Mouse (Mus musculus): ENCODE results near the gene Alox5ap.

Gene Alox5ap

GRCm38 (mm10) chr5:149312884-149313652, 48.5 kb downstream of the Alox5ap start:
- intact Hi-C loops (cut with DNase I) = no loop called here

GRCm38 (mm10) chr5:149314514-149315081, 50.0 kb downstream of the Alox5ap start:
- intact Hi-C loops (cut with DNase I) = no loop called here

DNA sequence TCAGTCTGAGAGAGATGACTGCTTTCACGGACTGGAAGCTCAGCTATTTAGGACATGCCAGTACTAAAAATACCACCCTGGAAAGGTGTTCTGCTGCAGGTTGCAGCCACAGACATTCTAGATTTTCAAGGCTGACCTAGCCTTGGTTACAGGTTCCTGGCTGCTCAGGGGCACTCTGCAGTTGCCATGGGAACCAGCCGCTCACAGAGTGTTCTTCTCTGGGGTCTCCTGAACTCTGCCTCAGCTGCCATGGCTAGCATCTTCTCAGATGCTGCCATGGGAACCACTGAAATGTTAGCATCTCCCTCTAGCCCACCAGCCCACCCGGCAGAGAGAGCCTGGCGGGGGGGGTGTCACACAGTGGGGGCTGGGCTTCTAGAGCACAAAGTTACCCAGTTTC, 52.4 kb downstream of the Alox5ap start:
- intact Hi-C loops (cut with DNase I) = no loop called here

DNA sequence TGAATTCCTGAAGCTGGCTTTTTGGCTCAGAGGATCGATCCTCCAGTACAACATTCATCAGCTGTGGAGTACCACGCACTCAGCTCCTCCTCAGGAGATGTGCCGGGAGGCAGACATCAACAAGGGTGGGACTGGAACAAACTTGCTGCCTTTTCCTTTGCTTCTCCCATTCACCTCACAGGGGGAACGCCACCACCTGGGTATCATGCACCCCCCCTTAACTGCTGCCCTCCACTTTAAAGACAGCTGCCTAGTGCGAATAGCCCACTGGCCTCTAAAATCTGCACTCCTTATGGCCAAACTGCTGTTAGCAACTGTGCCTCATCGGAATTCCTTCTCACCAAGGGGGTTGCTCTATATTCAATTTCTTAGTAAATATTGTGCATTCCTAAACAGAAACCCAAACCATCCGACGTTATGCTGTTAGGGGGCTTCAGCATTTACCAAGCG, 55.3 kb downstream of the Alox5ap start:
- intact Hi-C loops (cut with DNase I) = no loop called here

- intact Hi-C loops (cut with DNase I) = no loop called here
These were observed 56.2 kb downstream of the Alox5ap start for GRCm38 (mm10) chr5:149320534-149321482.

DNA sequence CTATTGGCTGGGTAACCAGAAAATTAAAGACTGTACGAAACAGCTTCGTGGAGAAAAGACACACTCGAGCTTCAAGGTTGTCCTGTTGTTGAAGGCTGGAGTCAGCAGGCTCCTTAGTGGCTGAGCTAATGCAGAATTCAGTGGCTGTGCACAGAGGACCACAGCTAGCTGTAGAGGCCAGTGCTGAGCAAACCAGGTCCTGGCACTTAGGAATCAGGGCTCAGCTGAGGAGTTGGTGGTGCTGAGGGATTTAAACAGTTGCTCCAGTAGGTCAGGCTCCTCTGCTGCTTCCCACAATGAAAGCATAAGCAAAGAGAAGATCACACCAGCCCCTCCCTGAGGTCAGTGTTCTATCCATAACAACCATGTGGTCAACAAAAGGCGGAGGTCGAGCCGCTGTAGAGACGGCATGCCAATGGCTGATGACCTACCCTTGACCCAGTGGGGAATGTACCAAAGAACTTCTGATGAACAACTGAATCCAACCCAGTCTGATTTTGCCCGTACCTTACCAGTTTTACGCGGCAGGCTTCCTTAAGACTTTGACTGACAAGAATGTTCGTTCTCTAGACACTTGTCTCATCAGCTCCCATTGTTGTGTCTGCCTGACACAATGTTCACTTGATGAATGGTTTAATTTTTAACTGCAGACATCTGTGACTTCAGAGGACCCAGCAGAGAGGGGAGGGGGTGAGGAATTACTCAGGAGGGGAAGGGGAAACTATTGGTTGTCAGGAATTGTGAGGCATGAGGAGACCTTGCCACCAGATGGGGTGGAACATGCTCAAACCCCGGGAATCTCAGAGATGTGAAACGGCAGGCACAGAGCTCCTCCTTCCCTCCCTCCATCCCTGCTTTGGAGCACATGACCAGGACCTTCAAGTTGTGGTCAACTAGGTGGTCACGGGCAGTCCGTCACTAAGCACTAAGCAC, 57.6 kb downstream of the Alox5ap start:
- intact Hi-C loops (cut with DNase I) = no loop called here

GRCm38 (mm10) chr5:149322938-149323553, 58.5 kb downstream of the Alox5ap start:
- intact Hi-C loops (cut with DNase I) = no loop called here

GRCm38 (mm10) chr5:149324739-149325138, 60.2 kb downstream of the Alox5ap start:
- intact Hi-C loops (cut with DNase I) = no loop called here

DNA sequence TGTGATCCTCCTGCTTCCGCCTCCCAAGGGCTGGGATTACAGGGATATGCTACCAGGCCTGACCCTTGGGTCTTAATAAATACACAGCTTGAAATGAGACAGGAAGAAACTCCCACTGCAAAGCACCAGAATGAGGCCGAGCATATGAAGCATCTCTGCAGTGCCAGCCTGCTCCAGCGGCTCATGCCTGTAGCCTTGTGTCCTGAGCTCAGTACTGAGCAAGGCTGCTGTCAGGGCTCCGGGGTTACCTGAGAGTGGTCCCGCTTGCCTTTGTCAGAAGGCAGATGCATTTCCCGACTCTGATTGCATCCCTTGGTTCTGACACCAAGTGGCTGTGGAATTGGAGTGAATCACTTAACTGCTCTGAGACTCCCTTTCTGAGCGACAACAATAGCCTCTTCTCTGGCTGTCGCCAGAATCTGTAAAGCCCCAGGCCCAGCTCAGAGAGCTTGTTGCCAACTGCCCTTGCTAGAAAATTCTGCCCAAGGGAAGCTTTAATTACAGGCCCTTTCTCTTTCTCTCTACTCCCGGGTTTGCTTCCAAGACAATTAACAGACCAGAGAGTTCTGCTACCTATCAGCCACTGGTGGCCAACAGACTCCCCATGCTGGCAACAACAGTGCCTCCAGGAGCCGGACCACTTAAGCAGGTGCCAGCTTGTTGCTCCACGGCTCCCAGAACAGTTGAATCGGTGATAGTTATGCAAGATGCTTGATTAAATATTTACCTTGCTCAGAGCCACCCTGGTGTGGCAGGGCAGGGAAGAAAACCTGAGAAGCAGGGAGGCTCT, 64.7 kb downstream of the Alox5ap start:
- intact Hi-C loops (cut with DNase I) = no loop called here

GRCm38 (mm10) chr5:149330601-149331000, 66.0 kb downstream of the Alox5ap start:
- intact Hi-C loops (cut with DNase I) = no loop called here

DNA sequence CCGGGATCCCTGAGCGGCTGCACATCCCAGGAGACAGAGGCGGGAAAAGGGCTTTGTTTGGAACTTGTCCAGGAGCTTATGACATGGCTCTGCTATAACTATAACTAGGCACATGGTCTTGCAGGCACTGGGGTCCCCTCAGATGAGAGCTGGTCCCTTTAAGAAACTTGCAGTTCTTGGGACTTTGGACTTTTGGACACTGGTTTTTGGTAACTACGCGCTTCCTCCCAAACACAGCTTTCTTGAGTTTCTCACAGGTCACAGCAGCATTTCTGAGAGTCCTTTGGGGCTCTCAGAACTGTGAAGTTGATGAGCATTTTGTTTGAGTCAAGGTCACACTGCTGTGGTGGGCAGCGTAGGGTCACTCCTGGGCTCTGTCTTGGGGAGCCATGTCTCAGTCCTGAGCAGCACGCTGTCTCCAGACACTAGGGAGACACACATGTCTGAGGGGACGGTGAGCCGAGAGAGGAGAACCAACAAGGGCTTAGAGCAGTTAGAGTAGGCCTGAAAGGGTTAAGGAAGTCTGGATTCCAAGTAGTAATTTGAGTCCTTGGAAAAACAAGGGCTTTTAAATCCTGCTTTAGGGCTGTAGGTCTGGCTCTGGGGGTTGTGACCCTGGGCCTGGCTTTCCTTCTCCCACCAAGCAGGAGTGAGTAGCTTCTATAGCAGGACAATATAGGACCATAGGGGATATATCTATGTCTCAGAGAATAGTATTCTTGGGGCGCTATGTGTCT, 67.0 kb downstream of the Alox5ap start:
- intact Hi-C loops (cut with DNase I) = no loop called here

DNA sequence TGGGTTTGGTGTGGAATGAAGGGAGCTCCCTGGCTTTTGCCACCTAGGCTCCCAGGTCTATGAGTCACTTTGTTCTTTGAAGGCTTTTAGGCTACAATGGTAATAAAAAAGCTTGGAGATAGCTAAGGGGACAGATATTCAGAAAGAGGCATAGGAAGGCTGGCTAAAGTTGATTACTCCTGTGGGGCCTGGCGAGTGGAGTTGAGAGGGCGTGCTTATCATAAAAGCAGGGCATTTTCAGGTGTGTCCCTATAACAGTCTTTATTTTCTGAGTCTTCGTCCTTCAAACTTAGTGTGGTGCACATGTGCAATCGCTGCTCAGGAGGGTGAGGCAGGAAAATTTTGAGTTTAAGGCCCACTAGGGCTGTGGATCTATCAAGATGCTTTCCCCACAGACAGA, 68.2 kb downstream of the Alox5ap start:
- intact Hi-C loops (cut with DNase I) = no loop called here

GRCm38 (mm10) chr5:149333941-149334698, 69.6 kb downstream of the Alox5ap start:
- intact Hi-C loops (cut with DNase I) = no loop called here

- intact Hi-C loops (cut with DNase I) = loop anchor here (5.0 kb wide), 1 partner anchor 523 kb away; no protein-coding TSS in a partner anchor
These were observed 70.4 kb downstream of the Alox5ap start for GRCm38 (mm10) chr5:149335009-149335408.

DNA sequence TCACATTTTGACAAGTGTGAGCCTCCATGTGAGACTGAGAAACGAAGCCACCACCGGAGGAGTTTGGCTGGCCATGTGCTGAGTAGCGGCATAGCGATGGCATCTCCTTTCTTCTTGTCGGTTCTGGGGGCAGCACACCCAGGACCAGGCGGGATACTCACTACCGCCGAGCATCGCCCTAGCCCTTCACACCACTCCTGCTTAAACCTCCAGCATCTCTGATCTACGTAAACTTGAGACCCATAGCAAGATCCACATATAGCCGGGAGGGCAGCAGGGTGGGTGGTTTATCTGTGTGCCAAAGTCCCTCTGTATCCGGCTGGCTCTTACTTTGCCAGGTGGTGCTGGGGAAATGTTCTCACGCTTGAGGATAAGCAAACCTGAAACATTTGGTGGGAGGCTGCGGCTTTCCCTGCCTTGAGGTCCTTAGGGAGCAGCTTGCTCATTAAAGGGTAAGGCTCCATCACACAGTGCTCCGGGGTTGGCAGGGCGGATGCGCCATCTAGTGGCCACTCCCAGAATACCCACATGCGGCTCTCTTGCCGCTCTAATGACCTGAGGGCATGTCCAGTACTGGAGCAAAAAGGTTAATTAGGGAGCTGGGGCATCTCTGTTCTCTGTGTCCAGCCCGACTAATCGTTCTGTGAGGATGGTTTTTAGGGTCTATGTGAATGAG, 71.1 kb downstream of the Alox5ap start:
- intact Hi-C loops (cut with DNase I) = loop anchor here (5.0 kb wide), 1 partner anchor 523 kb away; no protein-coding TSS in a partner anchor

- intact Hi-C loops (cut with DNase I) = loop anchor here (5.0 kb wide), 1 partner anchor 525 kb away; no protein-coding TSS in a partner anchor
These were observed 72.6 kb downstream of the Alox5ap start for GRCm38 (mm10) chr5:149337148-149337547.
